Mouse (Mus musculus) thymus, adult 18-20 months (tissue): Measurements from ENCODE around the gene 1700013G24Rik.
"Not testable (repeated sequence)": the region's sequence is repeated elsewhere in the genome, so short reads cannot be mapped to it uniquely, and the experiment has no call there.

Experiments
- DNase-seq, 2 experiments: peaks; one replicate each; pipeline ENCODE4 v3.0.0; 2022; ENCODE audit warnings: mixed read lengths in 2 of 2

Gene 1700013G24Rik

DNA sequence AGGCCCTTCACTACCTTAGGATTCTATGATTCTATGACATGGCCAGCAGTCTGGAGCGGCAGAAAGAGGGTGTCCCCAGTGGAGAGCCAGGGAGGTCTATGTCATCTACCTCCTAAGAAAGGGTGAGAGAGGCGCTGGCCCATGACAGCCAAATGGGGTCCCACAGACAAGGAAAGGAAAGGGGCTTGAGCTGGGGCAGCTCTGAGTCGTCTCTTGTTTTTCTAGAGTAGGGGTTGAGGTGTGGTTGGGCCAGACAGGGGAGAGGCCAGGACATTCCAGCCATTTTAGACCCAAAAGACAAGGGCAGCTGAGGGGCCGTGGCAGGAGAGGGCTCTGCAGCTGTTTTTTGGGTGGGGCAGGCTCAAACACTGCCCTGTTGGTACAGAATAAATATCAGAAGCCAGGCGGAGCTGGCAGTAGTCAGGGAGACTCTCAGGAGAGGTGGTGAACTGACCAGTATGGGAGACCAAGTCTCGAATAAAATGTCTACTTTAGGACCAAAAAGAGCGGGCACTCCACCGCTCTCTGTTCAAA lies at the start of gene 1700013G24Rik:
Gene 1700013G24Rik, plus strand, starts transcription at position 51 of the 534 bp plus-strand sequence.
- DNase-seq: no peak

DNA sequence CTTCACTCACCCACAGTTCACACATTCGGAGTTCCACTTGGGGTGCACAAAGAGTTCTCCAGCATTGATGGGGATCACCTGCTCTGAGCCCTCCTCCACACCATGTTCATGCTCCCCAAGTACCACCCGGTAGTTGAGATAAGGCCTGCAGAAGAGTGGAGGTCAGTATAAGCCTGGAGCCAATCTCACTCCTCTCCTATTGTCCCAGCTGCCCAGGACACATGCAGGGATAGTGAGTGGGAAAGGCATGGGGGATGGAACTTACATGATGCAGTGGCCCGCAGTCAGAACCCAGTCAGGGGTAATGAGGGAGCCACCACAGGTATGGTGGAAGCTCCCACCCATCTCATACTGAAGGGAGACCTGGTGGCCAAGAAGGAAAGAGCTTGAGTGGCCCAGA lies 47.5 kb upstream of the 1700013G24Rik start:
- no peak for DNase-seq

DNA sequence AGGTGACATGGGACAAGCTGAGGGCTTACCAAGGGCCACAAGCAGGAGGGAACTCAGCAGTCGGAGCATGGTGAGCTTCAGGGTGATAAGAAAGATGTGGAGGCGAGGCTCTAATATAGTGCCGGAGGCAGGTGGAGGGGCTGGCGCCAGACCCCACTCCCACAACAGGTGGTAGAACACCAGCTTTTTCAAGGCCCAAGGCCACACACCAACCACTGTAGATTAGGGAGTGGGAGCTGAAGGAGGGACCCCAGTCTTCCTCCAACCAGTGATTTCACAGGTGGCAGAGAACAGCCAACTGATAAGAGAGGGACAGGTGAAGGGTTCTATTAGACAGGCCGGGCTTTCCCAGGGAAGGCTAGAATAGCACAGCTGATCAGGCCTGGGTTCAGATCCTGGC lies 43.4 kb upstream of the 1700013G24Rik start, which contains the start of gene Cela3a:
Gene Cela3a, minus strand, starts transcription at position 101 of the 400 bp plus-strand sequence.
- no peak for DNase-seq

DNA sequence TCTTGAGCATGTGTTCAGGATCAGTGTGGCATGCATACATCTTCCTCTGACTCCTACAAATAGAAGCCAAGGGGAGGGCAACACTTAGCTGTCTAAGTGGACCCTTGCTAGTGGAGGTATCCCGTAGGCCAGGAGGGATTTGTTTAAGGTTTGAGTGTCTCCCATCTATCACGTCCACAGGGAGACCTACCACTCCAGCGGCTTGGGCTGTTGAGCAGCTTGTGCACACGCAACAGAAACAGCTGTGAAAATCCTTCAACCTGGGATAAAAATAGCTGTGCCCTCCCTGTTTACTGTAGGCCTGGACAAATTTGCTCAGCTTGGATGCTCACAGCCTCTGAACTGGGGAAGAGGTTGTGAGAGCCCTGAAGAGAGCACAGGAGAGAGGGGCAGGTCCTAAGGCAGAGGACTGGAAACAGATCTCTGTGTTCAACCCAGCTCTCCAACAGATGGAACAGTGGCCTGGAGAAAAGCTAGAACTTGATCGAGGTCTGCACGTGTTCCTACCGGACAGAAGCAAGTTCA lies 40.8 kb upstream of the 1700013G24Rik start:
- DNase-seq: not testable (repeated sequence)

DNA sequence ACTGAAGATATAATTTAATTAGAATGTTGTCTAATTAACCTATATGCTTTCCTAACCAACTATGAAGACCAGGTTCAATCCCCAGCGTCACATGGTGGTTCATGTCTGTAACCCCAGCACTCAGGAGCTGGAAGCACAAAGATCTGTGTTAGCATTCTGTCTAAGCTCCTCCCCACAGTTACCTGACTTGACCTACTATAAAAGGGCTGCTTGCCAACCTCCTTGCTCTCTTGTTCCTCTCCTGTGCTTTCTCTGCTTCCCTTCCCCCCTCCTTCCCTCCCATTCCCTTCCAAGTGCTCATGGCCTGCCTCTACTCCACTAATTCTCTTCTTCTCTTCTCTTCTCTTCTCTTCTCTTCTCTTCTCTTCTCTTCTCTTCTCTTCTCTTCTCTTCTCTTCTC lies 38.1 kb upstream of the 1700013G24Rik start:
- DNase-seq: no peak

DNA sequence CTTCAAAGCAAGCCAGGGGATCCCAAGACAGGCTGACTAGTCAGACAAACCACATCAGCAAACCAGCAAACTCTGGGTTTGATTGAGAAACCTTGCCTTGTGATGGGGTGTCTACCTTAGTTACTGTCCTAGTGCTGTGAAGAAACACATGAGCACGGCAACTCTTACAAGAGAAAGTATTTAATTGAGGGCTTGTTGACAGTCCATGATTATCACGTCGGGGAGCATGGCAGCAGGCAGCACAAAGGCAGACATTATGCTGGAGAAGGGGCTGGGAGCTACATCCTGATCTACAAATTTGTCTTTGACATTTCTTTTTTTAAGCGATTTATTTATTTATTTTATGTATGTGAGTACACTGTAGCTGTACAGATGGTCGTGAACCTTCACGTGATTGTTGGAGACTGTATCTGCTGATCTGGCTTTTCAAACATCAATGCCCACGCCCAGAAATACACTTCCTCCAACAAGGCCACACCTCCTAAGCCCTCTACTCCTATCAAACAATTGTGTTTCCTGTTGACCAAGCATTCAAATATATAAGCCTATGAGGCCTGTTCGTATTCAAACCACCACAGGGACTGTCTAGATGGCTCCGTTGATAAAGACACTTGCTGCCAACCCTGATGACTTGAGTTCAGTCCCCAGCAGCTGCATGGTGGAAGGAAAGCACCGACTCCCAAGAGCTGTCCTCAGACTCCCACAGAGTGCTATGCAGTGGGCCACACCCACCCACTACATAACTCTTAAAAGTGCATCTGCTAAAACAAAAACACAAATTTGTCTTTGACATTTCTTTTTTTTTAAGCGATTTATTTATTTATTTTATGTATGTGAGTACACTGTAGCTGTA lies 35.1 kb upstream of the 1700013G24Rik start:
- no peak for DNase-seq

DNA sequence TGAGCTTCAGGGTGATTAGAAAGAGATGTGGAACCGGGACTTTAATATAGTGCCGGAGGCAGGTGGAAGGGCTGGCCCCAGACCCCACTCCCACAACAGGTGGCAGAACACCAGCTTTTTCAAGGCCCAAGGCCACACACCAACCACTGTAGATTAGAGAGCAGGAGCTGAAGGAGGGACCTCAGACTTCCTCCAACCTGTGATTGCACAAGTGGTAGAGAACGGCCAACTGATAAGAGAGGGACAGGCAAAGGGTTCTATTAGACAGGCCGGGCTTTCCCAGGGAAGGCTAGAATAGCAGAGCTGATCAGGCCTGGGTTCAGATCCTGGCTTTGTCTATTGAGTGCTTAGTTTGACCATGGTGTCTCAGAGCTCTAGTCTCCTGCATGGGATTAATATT lies 22.6 kb upstream of the 1700013G24Rik start, which contains the start of gene Cela3b:
Gene Cela3b, minus strand, starts transcription at position 39 of the 400 bp plus-strand sequence.
- no peak for DNase-seq

DNA sequence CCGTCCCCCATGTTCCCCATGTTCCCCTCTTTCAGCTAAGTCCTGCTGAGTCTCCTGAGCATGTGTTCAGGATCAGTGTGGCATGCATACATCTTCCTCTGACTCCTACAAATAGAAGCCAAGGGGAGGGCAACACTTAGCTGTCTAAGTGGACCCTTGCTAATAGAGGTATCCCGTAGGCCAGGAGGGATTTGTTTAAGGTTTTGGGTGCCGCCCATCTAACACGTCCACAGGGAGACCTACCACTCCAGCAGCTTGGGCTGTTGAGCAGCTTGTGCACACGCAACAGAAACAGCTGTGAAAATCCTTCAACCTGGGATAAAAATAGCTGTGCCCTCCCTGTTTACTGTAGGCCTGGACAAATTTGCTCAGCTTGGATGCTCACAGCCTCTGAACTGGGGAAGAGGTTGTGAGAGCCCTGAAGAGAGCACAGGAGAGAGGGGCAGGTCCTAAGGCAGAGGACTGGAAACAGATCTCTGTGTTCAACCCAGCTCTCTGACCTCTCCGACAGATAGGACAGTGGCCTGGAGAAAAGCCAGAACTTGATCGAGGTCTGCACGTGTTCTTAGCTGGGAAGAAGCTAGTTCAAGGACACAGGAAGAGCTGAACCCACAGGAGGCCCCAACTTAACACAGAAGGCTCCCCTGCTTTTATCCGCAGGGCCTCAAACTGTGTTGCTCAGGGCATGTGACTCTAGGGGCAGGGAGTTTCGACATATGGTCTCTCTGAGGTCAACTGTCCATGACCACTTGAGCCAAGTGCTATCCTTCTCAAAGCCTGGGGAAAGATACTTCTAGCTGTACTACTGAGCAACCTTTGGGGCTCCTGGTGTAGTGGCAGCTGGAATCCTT lies 20.2 kb upstream of the 1700013G24Rik start:
- DNase-seq: not testable (repeated sequence)

DNA sequence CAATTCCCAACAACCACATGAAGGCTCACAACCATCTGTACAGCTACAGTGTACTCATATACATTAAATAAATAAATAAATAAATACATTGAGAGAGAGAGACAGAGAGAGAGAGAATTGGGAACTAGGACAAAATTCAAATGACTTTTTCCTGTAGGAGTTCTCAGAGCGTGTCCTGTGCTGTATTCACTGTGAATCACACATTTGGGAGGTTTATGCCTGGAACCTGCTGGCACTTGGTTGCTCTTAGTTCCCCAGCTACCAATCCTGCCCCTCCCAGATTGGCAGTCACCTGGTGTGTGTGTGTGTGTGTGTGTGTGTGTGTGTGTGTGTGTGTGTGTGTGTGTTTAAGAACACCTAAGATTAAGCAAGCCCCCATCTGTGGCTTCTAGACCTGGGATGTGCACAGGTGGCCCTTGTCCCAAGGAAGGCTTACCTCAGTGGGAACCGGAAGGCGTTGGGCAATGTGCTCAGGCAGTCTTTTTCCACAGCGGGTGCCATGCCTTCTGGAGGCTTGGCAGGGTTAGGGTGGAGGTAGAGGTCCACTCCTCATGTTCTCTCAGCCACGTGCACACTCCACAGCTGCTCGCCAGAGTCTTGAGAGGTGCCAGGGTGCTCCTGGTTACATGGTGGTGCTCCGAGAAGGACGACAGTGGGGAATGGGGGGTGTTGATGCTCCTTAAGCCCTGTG lies 16.0 kb upstream of the 1700013G24Rik start:
- DNase-seq: no peak

DNA sequence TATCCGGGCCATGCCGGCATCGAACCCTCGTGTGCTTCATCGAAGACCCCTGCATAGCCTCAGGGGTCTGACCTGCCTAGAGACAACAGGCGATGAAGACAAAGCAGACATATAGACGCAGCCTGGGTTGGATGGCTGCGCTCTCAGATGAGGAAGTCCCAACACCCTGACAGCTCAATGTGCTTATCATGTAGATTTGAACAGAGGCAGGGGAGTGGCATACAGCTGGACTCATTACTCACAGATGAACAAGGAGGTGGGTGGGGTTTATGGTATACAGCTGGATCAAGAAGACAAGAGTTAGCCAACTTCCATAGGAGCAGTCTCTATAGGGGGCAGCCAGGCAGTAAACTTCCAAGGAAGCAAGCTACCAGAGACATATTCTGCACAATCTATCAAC lies 14.2 kb upstream of the 1700013G24Rik start:
- DNase-seq: no peak

DNA sequence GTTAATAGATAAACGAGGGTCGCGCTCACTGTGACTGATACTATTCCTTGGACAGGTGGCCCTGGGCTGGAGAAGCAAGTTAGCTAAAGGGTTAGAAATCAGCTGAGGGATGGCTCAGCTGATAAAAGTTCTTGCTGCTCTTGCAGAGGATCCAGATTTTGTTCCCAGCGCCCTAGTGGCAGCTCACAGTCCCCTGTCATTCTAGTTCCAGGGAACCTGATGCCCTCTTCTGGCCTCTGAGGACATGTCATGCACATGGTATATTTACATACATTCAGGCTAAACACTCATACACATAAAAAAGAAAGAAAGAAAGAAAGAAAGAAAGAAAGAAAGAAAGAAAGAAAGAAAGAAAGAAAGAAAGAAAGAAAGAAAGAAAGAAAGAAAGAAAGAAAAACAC lies 11.8 kb upstream of the 1700013G24Rik start:
- DNase-seq: no peak

DNA sequence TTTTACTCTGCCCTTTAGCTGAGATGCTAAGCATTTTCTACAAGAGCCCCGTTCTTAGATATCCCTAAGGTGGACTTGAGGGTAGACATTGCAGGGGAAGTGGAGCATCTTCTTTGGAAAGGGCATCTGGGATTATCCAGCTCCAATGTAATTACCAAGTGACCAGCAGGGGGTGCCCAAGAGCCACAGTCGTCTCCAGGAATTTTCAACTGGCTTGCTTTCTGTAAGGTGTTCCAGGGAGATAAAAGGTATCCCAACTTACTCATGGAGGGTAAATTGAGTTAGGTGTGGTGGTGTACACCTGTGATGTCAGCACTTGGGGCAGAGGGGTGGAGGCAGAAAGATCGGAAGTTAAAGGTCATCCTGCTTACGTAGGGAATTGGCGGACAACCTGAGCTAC lies 9.5 kb upstream of the 1700013G24Rik start:
- no peak for DNase-seq

DNA sequence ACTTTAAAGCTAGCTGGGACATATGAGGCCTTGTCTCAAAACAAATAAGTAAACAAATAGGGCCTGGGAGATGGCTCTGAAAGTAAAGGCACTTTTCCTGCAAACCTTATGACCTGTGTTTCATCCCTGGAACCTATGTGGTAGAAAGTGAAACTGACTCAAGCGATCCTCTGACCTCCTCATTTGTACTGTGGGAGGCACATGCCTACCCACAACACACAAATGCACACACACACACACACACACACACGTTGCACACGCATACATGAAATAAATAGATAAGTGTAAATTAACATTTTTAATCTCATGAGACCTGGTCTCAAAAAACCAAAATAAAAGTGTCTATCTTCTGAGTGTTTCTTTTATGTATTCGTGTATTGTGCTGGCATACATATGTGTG lies 7.2 kb upstream of the 1700013G24Rik start:
- DNase-seq: no peak

DNA sequence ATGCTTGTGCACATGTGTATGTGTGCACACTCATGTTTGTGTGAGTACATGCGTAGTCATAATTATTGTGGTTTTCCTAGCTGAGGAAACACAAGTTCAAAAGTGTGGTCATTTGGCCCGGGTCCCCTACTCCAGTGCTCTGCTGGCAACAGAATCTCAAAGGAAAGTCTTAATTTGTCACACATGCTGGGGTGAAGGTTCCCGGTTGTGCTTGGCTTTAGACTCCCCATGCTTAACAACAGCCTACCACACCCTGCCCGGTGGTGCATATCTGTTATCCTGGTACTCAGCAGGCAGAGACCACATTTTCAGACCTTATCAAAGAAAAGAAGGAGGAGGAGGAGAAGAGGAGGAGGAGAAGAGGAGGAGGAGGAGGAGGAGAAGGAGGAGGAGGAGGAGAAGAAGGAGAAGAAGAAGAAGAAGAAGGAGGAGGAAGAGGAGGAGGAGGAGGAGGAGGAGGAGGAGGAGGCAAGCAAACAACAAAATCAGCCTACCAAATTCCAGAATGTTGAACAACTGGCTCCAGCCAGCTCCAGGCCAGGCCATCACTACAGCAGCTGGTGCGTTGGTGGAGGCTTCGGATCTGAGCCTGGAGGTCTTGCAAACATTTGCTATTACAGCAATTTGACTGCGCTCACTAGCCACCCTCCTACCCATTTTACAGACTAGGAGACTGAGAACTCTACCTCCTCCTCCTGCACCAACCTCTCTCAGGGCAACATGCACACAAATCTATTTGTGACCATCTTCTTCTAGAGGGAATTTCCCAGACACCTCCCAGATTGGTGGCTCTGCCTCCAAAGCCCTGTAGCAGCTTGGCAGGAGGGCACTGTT lies 5.5 kb upstream of the 1700013G24Rik start:
- DNase-seq: no peak

DNA sequence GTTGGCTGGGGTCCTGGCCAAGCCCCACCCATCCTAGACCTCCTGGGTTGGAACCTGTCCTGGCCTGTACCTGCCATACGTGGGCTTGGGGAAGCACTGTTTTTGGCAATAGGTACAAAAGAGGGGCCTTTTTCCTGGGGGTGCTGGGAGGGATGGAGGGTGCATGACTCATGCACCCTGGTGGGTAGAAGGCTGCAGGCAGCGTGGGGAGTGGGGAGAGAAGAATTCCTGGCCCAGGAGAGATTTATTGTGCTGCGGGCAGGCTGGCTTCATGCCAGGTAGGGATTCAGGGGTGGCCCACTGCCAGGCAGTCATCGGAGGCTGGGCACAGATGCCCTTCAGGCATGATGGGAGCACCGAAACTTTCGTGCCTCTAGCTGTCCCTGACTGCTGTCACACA lies 4.9 kb upstream of the 1700013G24Rik start:
- no peak for DNase-seq

DNA sequence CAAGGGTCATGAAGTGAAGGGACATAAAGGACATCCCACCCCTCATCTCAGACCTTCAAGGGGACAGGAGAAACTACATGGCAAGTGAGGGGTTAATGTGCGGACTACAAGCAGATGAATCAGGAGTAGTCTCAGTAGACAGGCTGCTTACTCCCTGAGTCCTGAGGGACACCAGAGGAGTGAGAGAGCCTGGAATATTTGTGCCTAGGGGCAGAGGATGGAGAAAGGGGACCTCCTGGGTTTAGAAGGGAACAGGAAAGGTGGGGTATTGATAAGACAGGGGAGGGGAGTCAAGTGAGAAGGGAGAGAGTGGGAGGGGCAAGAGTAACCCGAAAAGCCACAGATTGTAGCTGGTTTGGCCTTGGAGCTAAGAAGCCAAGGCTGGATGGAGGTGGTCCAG lies 4.4 kb upstream of the 1700013G24Rik start:
- DNase-seq: no peak

DNA sequence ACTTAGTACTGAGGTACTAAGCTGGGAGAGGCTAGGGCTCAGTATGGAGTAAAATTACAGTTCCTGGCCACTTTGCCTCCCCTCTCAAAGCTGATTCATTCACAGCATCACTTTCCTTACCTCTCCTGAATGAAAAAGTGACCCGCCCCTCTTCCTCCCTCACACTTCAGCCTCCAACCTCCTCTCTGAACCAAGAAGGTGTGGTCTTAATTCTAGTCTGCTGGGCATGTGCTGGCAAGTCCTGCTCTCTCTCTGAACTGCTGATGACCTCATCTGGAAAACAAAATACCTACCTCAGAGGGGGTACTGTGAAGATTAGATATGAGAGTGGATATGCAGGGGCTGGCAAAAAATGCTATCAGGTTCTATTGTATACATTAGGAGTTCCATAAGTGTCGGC lies 4.0 kb upstream of the 1700013G24Rik start:
- DNase-seq: no peak

DNA sequence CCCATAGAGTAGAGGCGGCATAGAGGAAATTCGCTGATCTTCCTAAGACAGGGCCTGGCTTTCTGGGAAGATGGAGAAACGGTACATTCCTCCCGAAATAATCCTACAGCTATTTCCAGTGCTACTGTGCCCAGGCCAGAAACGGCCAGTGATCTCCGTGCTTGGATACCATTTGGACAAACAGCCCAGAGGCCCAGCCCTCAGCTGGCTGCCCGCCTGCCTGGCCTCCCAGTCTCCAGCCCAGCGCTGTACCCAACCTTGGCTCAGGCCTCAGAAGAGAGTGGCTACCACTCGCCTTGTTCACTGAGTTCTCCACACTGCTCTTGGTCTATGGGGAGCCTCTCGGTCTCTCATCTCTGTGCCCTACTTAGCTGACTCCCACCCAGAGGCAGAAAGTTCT lies 3.4 kb upstream of the 1700013G24Rik start:
- no peak for DNase-seq

DNA sequence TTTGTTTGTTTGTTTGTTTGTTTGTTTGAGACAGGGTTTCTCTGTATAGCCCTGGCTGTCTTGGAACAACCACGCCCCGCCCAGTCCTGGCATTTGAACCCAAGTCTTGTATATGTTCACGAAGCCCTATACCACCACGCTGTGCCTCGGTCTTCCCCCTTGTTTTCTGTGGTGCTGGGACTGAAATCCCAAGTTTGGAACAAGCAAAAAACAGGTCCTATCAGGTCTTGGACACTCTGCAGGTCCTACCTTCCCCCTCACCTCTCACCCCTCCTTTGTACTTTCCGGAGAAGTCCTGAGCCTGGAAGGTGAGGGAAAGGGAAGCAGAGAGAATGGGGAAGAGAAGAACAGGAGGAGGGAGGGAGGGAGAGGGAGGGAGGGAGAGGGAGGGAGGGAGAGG lies 894 bp upstream of the 1700013G24Rik start:
- no peak for DNase-seq

DNA sequence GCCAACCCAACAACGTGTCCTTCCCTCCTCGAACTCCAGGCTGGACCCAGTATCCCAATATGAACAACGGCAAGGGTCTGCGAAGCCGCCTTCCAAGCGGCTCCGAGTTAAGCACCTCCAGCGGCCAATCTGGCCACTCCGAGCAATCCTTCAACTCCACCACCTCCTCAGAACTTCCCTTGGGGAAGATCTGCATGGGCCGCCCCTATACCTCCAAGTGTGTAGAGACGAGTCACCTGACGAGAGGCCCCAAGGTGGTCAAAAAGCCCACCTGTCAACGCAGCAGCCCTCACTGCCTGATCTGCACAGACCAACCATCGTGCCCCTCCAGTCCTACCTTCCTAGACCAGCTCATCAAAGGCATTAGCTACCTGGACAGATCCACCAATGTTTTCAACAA lies 1.5 kb downstream of the 1700013G24Rik start:
- DNase-seq: no peak

DNA sequence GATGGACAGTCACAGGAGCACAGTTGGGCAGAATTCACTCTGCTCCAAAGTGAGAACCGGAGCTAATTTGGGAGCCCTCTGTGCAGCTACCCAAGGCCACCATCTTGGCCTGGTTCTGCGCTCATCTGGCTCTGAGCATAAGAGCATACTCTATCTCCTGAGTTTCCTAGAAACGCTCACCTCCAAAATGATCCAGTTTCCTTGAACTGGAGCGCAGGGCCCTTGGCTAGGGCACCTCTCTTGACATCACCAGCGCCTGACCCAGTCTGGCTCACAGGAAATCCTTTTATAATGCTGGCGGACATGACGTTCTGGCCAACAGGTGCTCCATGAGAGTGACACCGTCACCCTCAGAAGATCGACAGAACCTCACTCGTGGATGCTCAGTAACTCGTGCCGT lies 3.5 kb downstream of the 1700013G24Rik start:
- no peak for DNase-seq

DNA sequence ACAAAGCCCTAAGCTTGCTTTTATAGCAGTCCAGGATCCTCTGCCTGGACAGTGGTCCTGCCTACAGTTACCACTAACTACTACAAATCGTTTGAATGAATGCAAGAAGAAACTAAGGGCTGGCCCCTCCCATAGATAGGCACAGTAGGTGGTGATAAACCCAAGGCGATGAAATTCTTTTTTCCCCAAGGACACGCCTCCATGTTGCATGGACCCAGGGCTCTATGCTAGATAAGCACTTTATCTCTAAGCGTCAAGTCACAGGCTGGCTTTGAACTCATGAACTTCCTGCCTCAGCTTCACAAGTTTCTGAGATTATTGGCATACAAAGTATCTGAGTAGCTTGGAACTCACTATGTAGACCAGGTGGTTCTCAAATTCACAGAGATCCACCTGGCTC lies 4.2 kb downstream of the 1700013G24Rik start:
- DNase-seq: no peak
